Mouse (Mus musculus): ENCODE results near the gene Tfcp2. TPM values are rescaled to one million over a fixed set of nuclear protein-coding genes. Genes with fewer than 3 reads are reported as not detected.

Gene Tfcp2
- polyA plus RNA-seq, 1 experiment from 2014 or later, result 13.5 TPM

Other genes with a start within 250 kb of the Tfcp2 start
- 5.9 and 7.4 TPM in 2 replicates for gene Mettl7a1, start 247.9 kb downstream of the Tfcp2 start, polyA plus RNA-seq (2015; fragmentation: Nextera tagmentation; extraction: Ambion mirVana)
- gene Mettl7a3, start 217.1 kb downstream of the Tfcp2 start, polyA plus RNA-seq (2015; fragmentation: Nextera tagmentation; extraction: Ambion mirVana), result not detected in 2 replicates
- not detected in 2 replicates for gene Methig1, start 198.9 kb downstream of the Tfcp2 start, polyA plus RNA-seq (2015; fragmentation: Nextera tagmentation; extraction: Ambion mirVana)
- gene Mettl7a2, start 198.8 kb downstream of the Tfcp2 start, polyA plus RNA-seq (2015; fragmentation: Nextera tagmentation; extraction: Ambion mirVana), result not detected in 2 replicates
- gene Higd1c, start 187.5 kb downstream of the Tfcp2 start, polyA plus RNA-seq (2015; fragmentation: Nextera tagmentation; extraction: Ambion mirVana), result not detected in 2 replicates
- gene Gm5475, start 129.9 kb downstream of the Tfcp2 start, polyA plus RNA-seq (2015; fragmentation: Nextera tagmentation; extraction: Ambion mirVana), result 0.11 and 0.18 TPM in 2 replicates
- 40.7 and 47.2 TPM in 2 replicates for gene Slc11a2, start 126.9 kb downstream of the Tfcp2 start, polyA plus RNA-seq (2015; fragmentation: Nextera tagmentation; extraction: Ambion mirVana)
- 31.3 and 33.7 TPM in 2 replicates for gene Letmd1, start 83.0 kb downstream of the Tfcp2 start, polyA plus RNA-seq (2015; fragmentation: Nextera tagmentation; extraction: Ambion mirVana)
- gene Csrnp2, start 56.5 kb downstream of the Tfcp2 start, polyA plus RNA-seq (2015; fragmentation: Nextera tagmentation; extraction: Ambion mirVana), result 5.8 and 5.9 TPM in 2 replicates
- 3.1 and 3.2 TPM in 2 replicates for gene Pou6f1, start 48.0 kb upstream of the Tfcp2 start, polyA plus RNA-seq (2015; fragmentation: Nextera tagmentation; extraction: Ambion mirVana)
- 301 and 320 TPM in 2 replicates for gene Dazap2, start 63.3 kb upstream of the Tfcp2 start, polyA plus RNA-seq (2015; fragmentation: Nextera tagmentation; extraction: Ambion mirVana)
- 47.9 and 51.3 TPM in 2 replicates for gene Smagp, start 84.9 kb upstream of the Tfcp2 start, polyA plus RNA-seq (2015; fragmentation: Nextera tagmentation; extraction: Ambion mirVana)
- 8.0 and 9.2 TPM in 2 replicates for gene Bin2, start 117.5 kb upstream of the Tfcp2 start, polyA plus RNA-seq (2015; fragmentation: Nextera tagmentation; extraction: Ambion mirVana)
- gene Cela1, start 135.9 kb upstream of the Tfcp2 start, polyA plus RNA-seq (2015; fragmentation: Nextera tagmentation; extraction: Ambion mirVana), result 180 and 240 TPM in 2 replicates
- gene Galnt6, start 177.4 kb upstream of the Tfcp2 start, polyA plus RNA-seq (2015; fragmentation: Nextera tagmentation; extraction: Ambion mirVana), result 7.6 and 8.8 TPM in 2 replicates
- 3.2 and 4.5 TPM in 2 replicates for gene Slc4a8, start 209.7 kb upstream of the Tfcp2 start, polyA plus RNA-seq (2015; fragmentation: Nextera tagmentation; extraction: Ambion mirVana)

Measured in intestine, embryonic 16.5 days (tissue).